Mouse (Mus musculus) lung, embryonic 15.5 days (tissue): ENCODE data around the gene Arhgap45. TPM values are rescaled to one million over a fixed set of nuclear protein-coding genes. Genes with fewer than 3 reads are reported as not detected.
A peak's percentile ranks its signal among the peaks of the same experiment; 100 is the strongest.

ENCODE experiments used
- ATAC-seq: fragments of 200-750 bp; cut with Nextera tagmentation; 2 replicates; pipeline ENCODE4 v1.8.0; 2017; ENCODE audit warnings: moderate number of reproducible peaks, borderline replicate concordance; ENCODE audit not compliant: low FRiP score, low TSS enrichment; ENCODE audit errors: extremely low read depth
- H3K27ac ChIP-seq: fragments of 300-500 bp; sonication (generic); 2 replicates; pipeline ENCODE4 v1.5.1; 2015; ENCODE audit warnings: moderate library complexity, mild to moderate bottlenecking, inconsistent platforms
- H3K27me3 ChIP-seq: fragments of 300-500 bp; sonication (generic); 2 replicates; pipeline ENCODE4 v1.6.1; 2015; ENCODE audit warnings: inconsistent platforms
- H3K36me3 ChIP-seq: fragments of 300-500 bp; sonication (generic); 2 replicates; pipeline ENCODE4 v1.6.1; 2015; ENCODE audit warnings: inconsistent platforms
- H3K4me1 ChIP-seq: fragments of 300-500 bp; sonication (generic); 2 replicates; pipeline ENCODE4 v1.6.1; 2015; ENCODE audit warnings: inconsistent platforms
- H3K4me2 ChIP-seq: fragments of 300-500 bp; sonication (generic); 2 replicates; pipeline ENCODE4 v1.6.1; 2015; ENCODE audit warnings: inconsistent platforms, mild to moderate bottlenecking, moderate library complexity
- H3K4me3 ChIP-seq: fragments of 300-500 bp; sonication (generic); 2 replicates; pipeline ENCODE4 v1.5.1; 2015; ENCODE audit warnings: mild to moderate bottlenecking, inconsistent platforms
- H3K9ac ChIP-seq: fragments of 300-500 bp; sonication (generic); 2 replicates; pipeline ENCODE4 v1.6.1; 2015; ENCODE audit warnings: inconsistent platforms
- H3K9me3 ChIP-seq: fragments of 300-500 bp; sonication (generic); 2 replicates; pipeline ENCODE4 v1.6.1; 2016; ENCODE audit warnings: inconsistent platforms
- WGBS: fragments of 180-500 bp; shearing (Covaris S2); methylation state at CpG from one replicate; pipeline ENCODE4 v1.1.7; 2015; 5-methylcytosine and 5-hydroxymethylcytosine counted together
- polyA plus RNA-seq: library from polyadenylated mRNA; unstranded; fragments of >200 nt; fragmentation: Nextera tagmentation; extraction: Ambion mirVana; gene quantifications from 2 replicates; pipeline ENCODE4 v1.2.1, GENCODE M21; 2015

Arhgap45 gene
- polyA plus RNA-seq, 1 experiment from 2014 or later = 19.8 TPM

GRCm38 (mm10) chr10:79977324-79977723, 39.1 kb upstream of the Arhgap45 start:
- ATAC-seq = no peak
- Histone ChIP-seq H3K4me1 (peaks cover 11% of the 10 kb centered on the region), H3K27ac (no peak overlapping the region), H3K9ac (no peak overlapping the region), H3K4me2 (no peak overlapping the region), H3K36me3 (peaks cover 49% of the 10 kb centered on the region), H3K27me3 (peaks cover under 1% of the 10 kb centered on the region; the same call in 1 of the 2 replicates), H3K9me3 (no peaks in the 10 kb centered on the region), H3K4me3 (no peak overlapping the region)
- WGBS = 81% methylated on average over 28 of the region's 28 CpGs

GRCm38 (mm10) chr10:79978061-79978460, 38.4 kb upstream of the Arhgap45 start:
- no peak for ATAC-seq
- Histone ChIP-seq H3K4me1 (peaks cover 15% of the 10 kb centered on the region), H3K4me3 (no peak overlapping the region), H3K27me3 (no peaks in the 10 kb centered on the region), H3K27ac (no peak overlapping the region), H3K4me2 (no peak overlapping the region), H3K36me3 (peaks cover 49% of the 10 kb centered on the region), H3K9ac (no peak overlapping the region), H3K9me3 (no peaks in the 10 kb centered on the region)
- WGBS = 96% methylated on average over 21 of the region's 21 CpGs

GRCm38 (mm10) chr10:79979401-79980155, 36.9 kb upstream of the Arhgap45 start:
- no peak for ATAC-seq
- H3K4me2 ChIP-seq = no peak overlapping the region
- no peaks in the 10 kb centered on the region for H3K27me3 ChIP-seq
- H3K4me3 ChIP-seq = no peak overlapping the region
- H3K4me1 ChIP-seq = peaks cover 18% of the 10 kb centered on the region
- no peaks in the 10 kb centered on the region for H3K9me3 ChIP-seq
- no peak overlapping the region for H3K9ac ChIP-seq
- no peak overlapping the region for H3K27ac ChIP-seq
- H3K36me3 ChIP-seq = peaks cover 44% of the 10 kb centered on the region
- WGBS = 92% methylated on average over 22 of the region's 22 CpGs

GRCm38 (mm10) chr10:79983205-79983604, 33.2 kb upstream of the Arhgap45 start:
- H3K27ac ChIP-seq = 0 out of 2 replicates have a peak overlapping the region, but pooled peaks have one; percentile 99
- WGBS = 62% methylated on average over 5 of the region's 5 CpGs
- peak overlapping the region; percentile 91 for H3K4me2 ChIP-seq
- H3K27me3 ChIP-seq = no peaks in the 10 kb centered on the region
- H3K9me3 ChIP-seq = no peaks in the 10 kb centered on the region
- peak overlapping the region; percentile 95 for H3K9ac ChIP-seq
- H3K4me3 ChIP-seq = peak overlapping the region; percentile 86
- ATAC-seq = no peak
- H3K4me1 ChIP-seq = peaks cover 44% of the 10 kb centered on the region
- peaks cover 11% of the 10 kb centered on the region for H3K36me3 ChIP-seq

GRCm38 (mm10) chr10:79983670-79984069, 32.8 kb upstream of the Arhgap45 start:
- Histone ChIP-seq H3K27ac (peak overlapping the region; percentile 99), H3K4me1 (peaks cover 44% of the 10 kb centered on the region), H3K36me3 (peaks cover 7% of the 10 kb centered on the region), H3K9me3 (no peaks in the 10 kb centered on the region), H3K4me2 (peak overlapping the region; percentile 91), H3K9ac (peak overlapping the region; percentile 95), H3K27me3 (no peaks in the 10 kb centered on the region), H3K4me3 (peak overlapping the region; percentile 86)
- no peak for ATAC-seq
- 1% methylated on average over 21 of the region's 21 CpGs for WGBS

GRCm38 (mm10) chr10:79984195-79984816, 32.1 kb upstream of the Arhgap45 start, which contains the start of gene Tmem259:
Gene Tmem259, minus strand, starts transcription at chr10:79984330.
- Histone ChIP-seq H3K4me2 (peak within 1 kb of the TSS; percentile 91), H3K27me3 (no peaks in the 10 kb centered on the region), H3K9me3 (no peaks in the 10 kb centered on the region), H3K27ac (peak within 1 kb of the TSS; percentile 99), H3K36me3 (peaks cover under 1% of the 10 kb centered on the region; the same call in 1 of the 2 replicates), H3K4me1 (peaks cover 49% of the 10 kb centered on the region), H3K9ac (peak within 1 kb of the TSS; percentile 95), H3K4me3 (peak within 1 kb of the TSS; percentile 86)
- WGBS = under 1% methylated on average over 48 of the region's 49 CpGs
- peak; percentile 67 for ATAC-seq

GRCm38 (mm10) chr10:79984871-79985270, 31.6 kb upstream of the Arhgap45 start:
- no peaks in the 10 kb centered on the region for H3K36me3 ChIP-seq
- WGBS = 0% methylated on average over 22 of the region's 22 CpGs
- H3K4me3 ChIP-seq = peak overlapping the region; percentile 86
- H3K9me3 ChIP-seq = no peaks in the 10 kb centered on the region
- peaks cover 55% of the 10 kb centered on the region for H3K4me1 ChIP-seq
- H3K27me3 ChIP-seq = no peaks in the 10 kb centered on the region
- peak overlapping the region; percentile 99 for H3K27ac ChIP-seq
- peak overlapping the region; percentile 91 for H3K4me2 ChIP-seq
- peak overlapping the region; percentile 95 for H3K9ac ChIP-seq
- peak; percentile 91 for ATAC-seq

GRCm38 (mm10) chr10:79985334-79986231, 30.9 kb upstream of the Arhgap45 start:
- Histone ChIP-seq H3K4me3 (peak overlapping the region; percentile 86), H3K4me1 (peaks cover 58% of the 10 kb centered on the region)
- 2% methylated on average over 35 of the region's 35 CpGs for WGBS

GRCm38 (mm10) chr10:79986232-79986878, 30.1 kb upstream of the Arhgap45 start:
- Histone ChIP-seq H3K36me3 (peaks cover 7% of the 10 kb centered on the region), H3K4me2 (peak overlapping the region; percentile 91), H3K27me3 (no peaks in the 10 kb centered on the region), H3K9ac (peak overlapping the region; percentile 41), H3K9me3 (no peaks in the 10 kb centered on the region), H3K4me3 (peak overlapping the region; percentile 86), H3K27ac (peak overlapping the region; percentile 99), H3K4me1 (peaks cover 66% of the 10 kb centered on the region)
- WGBS = 17% methylated on average over 6 of the region's 6 CpGs
- no peak for ATAC-seq

More at GRCm38 (mm10) chr10:79985334-79986231, 30.9 kb upstream of the Arhgap45 start:
- H3K36me3 ChIP-seq = no peaks in the 10 kb centered on the region
- H3K9ac ChIP-seq = peak overlapping the region; percentile 41
- H3K27ac ChIP-seq = peak overlapping the region; percentile 99
- H3K27me3 ChIP-seq = no peaks in the 10 kb centered on the region
- H3K9me3 ChIP-seq = no peaks in the 10 kb centered on the region
- H3K4me2 ChIP-seq = peak overlapping the region; percentile 91
- ATAC-seq = no peak

- ATAC-seq = no peak
- Histone ChIP-seq H3K36me3 (peaks cover 13% of the 10 kb centered on the region), H3K9me3 (no peaks in the 10 kb centered on the region), H3K9ac (no peak overlapping the region), H3K4me1 (peaks cover 66% of the 10 kb centered on the region), H3K27ac (peak overlapping the region; percentile 99), H3K27me3 (no peaks in the 10 kb centered on the region), H3K4me2 (peak overlapping the region; percentile 91), H3K4me3 (peak overlapping the region; percentile 86)
- 2% methylated on average over 11 of the region's 11 CpGs for WGBS
These were observed 29.5 kb upstream of the Arhgap45 start for GRCm38 (mm10) chr10:79986963-79987362.
